Mouse (Mus musculus) hindbrain, embryonic 13.5 days (tissue): ENCODE results near the gene Rundc3a. TPM values are rescaled to one million over a fixed set of nuclear protein-coding genes. Genes with fewer than 3 reads are reported as not detected.
"Not testable (repeated sequence)": the region's sequence is repeated elsewhere in the genome, so short reads cannot be mapped to it uniquely, and the experiment has no call there.

Experiments
- ATAC-seq: fragments of 200-750 bp; cut with Nextera tagmentation; 2 replicates; pipeline ENCODE4 v1.8.0; 2017; ENCODE audit warnings: moderate TSS enrichment; ENCODE audit not compliant: low FRiP score
- H3K27ac ChIP-seq: fragments of 300-500 bp; sonication (generic); 2 replicates; pipeline ENCODE4 v1.5.1; 2015; ENCODE audit warnings: inconsistent platforms, mild to moderate bottlenecking, moderate library complexity
- H3K27me3 ChIP-seq: fragments of 300-500 bp; sonication (generic); 2 replicates; pipeline ENCODE4 v1.6.1; 2015; ENCODE audit warnings: mild to moderate bottlenecking, inconsistent platforms
- H3K36me3 ChIP-seq: fragments of 300-500 bp; sonication (generic); 2 replicates; pipeline ENCODE4 v1.6.1; 2015; ENCODE audit warnings: mild to moderate bottlenecking, inconsistent platforms
- H3K4me1 ChIP-seq: fragments of 300-500 bp; sonication (generic); replicated peaks from 2 replicates; pipeline ENCODE4 v1.6.1; 2015; ENCODE audit warnings: inconsistent platforms
- H3K4me2 ChIP-seq: fragments of 300-500 bp; sonication (generic); 2 replicates; pipeline ENCODE4 v1.6.1; 2015; ENCODE audit warnings: inconsistent platforms, mild to moderate bottlenecking, moderate library complexity
- H3K4me3 ChIP-seq: fragments of 300-500 bp; sonication (generic); 2 replicates; pipeline ENCODE4 v1.5.1; 2015; ENCODE audit warnings: mild to moderate bottlenecking, inconsistent platforms
- H3K9ac ChIP-seq: fragments of 300-500 bp; sonication (generic); 2 replicates; pipeline ENCODE4 v1.6.1; 2015; ENCODE audit warnings: mild to moderate bottlenecking, inconsistent platforms
- H3K9me3 ChIP-seq: fragments of 300-500 bp; sonication (generic); 2 replicates; pipeline ENCODE4 v1.6.1; 2016; ENCODE audit warnings: inconsistent platforms
- WGBS: fragments of 180-500 bp; shearing (Covaris S2); methylation state at CpG from one replicate; pipeline ENCODE4 v1.1.7; 2015; 5-methylcytosine and 5-hydroxymethylcytosine counted together
- polyA plus RNA-seq: library from polyadenylated mRNA; unstranded; fragments of >200 nt; fragmentation: Nextera tagmentation; extraction: Ambion mirVana; gene quantifications from 2 replicates; pipeline ENCODE4 v1.2.1, GENCODE M21; 2015

The Rundc3a gene
- polyA plus RNA-seq, 1 experiment from 2014 or later: 144 TPM

GRCm38 (mm10) chr11:102407834-102408215 is 14.6 kb downstream of the Rundc3a start, which contains the start of gene Slc25a39:
Slc25a39 (minus strand) TSS chr11:102407946.
- peaks cover 34% of the 10 kb centered on the region for H3K4me1 ChIP-seq
- H3K4me3 ChIP-seq: peak within 1 kb of the TSS; percentile 77
- peaks cover 22% of the 10 kb centered on the region for H3K36me3 ChIP-seq
- 1% methylated on average over 19 of the region's 19 CpGs for WGBS
- peak within 1 kb of the TSS; percentile 92 for H3K27ac ChIP-seq
- H3K4me2 ChIP-seq: peak within 1 kb of the TSS; percentile 93
- H3K9me3 ChIP-seq: no peaks in the 10 kb centered on the region
- ATAC-seq: no peak
- no peaks in the 10 kb centered on the region for H3K27me3 ChIP-seq
- H3K9ac ChIP-seq: peak within 1 kb of the TSS; percentile 93

DNA sequence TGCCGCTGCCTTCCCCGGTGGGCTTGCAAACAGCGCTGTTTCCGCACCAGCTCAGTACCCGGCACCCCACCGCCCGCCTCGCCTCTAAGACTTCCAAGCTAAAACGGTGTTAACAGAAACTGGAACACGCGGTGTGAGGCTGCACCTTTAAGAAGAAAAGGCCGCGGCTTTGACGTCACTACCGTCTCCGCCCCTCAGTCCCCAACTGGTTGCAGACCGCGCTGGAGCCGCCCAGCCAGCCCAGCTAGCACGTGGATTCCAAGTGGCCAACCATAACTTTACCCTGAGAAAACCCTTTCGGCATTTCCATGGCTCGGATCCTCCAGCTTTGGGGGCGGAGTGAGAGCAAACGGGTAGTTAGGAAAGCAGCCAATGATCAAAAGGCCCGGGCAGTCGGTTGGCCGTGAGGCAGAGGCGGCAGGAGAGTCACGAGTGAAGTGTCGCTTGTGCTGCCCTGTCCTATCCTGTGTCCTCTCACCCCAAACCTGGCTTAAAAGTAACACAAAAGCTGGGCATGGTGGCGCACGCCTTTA is 15.2 kb downstream of the Rundc3a start:
- Histone ChIP-seq H3K27ac (peak overlapping the region; percentile 92), H3K4me2 (peak overlapping the region; percentile 93), H3K9me3 (no peaks in the 10 kb centered on the region), H3K9ac (no peak overlapping the region; the same call in 1 of the 2 replicates), H3K36me3 (peaks cover 16% of the 10 kb centered on the region), H3K27me3 (no peaks in the 10 kb centered on the region), H3K4me3 (peak overlapping the region; percentile 77), H3K4me1 (peaks cover 34% of the 10 kb centered on the region)
- WGBS: under 1% methylated on average over 32 of the region's 32 CpGs
- peak; percentile 89 for ATAC-seq

DNA sequence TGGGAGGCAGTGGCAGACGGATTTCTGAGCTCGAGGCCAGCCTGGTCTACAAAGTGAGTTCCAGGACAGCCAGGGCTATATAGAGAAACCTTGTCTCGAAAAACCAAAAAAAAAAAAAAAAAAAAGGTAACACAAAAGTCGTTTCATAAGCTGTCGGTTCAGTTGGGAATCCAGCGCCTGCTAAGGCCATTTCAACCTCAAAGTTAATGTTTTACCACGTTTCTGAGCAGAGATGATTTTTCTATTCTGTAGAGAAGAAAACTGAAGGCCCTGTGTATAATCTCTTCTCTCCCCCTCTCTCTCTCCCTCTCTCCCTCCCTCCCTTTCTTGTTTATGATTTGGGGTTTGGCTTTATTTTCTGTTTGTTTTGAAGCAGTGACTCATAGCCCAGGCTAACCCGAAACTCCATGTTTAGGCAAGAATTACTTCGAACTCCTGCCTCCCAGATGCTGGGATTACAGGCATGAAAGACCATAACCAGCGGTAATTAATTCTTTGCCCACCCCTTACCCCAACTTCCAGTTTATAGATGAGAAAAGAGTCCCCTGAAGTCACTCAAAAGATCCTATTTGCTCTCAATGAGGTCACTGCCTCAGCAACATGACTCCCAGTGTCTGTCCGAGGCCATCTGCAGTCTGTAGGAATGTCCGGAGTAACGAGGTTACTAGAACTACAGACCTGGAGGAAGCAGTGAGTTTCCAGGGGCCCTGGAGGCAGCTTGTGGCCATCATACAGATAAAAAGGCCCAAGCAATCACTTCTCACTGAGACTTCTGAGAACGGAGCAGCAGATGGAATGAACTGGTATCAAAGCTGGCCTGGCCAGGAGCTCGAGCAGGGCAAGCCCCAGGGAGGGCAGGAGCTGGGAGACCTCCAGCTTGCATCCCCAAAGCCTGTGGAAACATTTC is 15.9 kb downstream of the Rundc3a start:
- Histone ChIP-seq H3K9me3 (no peaks in the 10 kb centered on the region), H3K9ac (no peak overlapping the region; the same call in 1 of the 2 replicates), H3K4me1 (peaks cover 34% of the 10 kb centered on the region), H3K4me2 (peak overlapping the region; percentile 93), H3K27me3 (no peaks in the 10 kb centered on the region), H3K27ac (peak overlapping the region; percentile 60), H3K4me3 (peak overlapping the region; percentile 77), H3K36me3 (peaks cover 8% of the 10 kb centered on the region)
- ATAC-seq: no peak
- WGBS: 45% methylated on average over 15 of the region's 15 CpGs

DNA sequence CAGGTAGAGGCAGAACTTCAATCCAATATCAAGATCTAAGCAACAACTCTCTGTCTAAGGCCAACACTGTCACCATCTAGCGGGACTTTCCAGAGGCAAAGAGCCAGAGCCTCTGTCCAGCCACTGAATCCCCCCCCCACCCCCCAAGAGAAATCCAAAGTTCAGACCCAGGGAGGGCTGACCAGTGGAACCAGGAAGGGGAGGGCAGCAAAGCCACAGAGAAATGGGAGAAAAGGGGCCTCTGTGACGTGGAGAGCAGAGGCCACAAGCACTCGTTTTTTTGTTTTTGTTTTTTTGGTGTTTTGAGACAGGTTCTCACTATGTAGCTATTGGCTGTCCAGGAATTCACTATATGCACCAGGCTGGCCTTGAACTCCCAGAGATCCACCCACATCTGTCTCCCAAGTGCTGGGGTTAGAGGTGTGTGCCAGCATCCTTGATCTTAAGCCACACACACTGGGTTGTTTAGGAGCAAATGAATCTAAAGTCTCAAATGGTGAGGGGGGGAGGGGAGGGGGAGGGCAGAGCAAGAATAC is 16.7 kb downstream of the Rundc3a start:
- Histone ChIP-seq H3K27me3 (no peaks in the 10 kb centered on the region), H3K27ac (no peak overlapping the region), H3K9me3 (no peaks in the 10 kb centered on the region), H3K9ac (no peak overlapping the region), H3K36me3 (peaks cover 1% of the 10 kb centered on the region), H3K4me2 (no peak overlapping the region), H3K4me3 (no peak overlapping the region), H3K4me1 (peaks cover 28% of the 10 kb centered on the region)
- 95% methylated on average over 3 of the region's 3 CpGs for WGBS
- ATAC-seq: no peak

- not testable (repeated sequence) for H3K4me2 ChIP-seq, H3K4me3 ChIP-seq, ATAC-seq, H3K9me3 ChIP-seq, H3K27me3 ChIP-seq, H3K36me3 ChIP-seq, H3K27ac ChIP-seq, H3K9ac ChIP-seq
- 97% methylated on average over 3 of the region's 3 CpGs for WGBS
- H3K4me1 ChIP-seq: peaks cover 23% of the 10 kb centered on the region
These were observed 17.1 kb downstream of the Rundc3a start for GRCm38 (mm10) chr11:102410345-102410744.

- H3K4me3 ChIP-seq: no peak overlapping the region
- WGBS: 84% methylated on average over 3 of the region's 3 CpGs
These were observed 17.9 kb downstream of the Rundc3a start for GRCm38 (mm10) chr11:102411061-102411460.

DNA sequence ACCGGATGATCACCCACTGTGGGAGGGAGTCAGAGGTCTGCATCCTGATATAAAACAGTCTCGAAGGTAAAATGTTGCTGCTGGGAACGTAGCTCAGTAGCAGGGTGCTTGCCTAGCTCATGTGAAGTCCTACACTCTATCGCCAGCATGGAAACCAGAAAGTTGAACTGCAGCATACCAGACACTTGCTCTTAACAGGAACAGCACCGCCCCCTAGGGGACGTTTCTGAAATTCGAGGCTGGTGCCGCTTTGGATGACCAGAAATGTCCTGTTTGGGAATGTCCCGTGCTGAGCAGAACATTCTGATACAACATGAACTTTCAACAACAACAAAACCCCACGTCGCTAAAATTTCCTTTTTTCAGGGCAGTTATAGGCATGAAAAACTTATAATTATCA is 18.5 kb downstream of the Rundc3a start:
- 9% methylated on average over 11 of the region's 11 CpGs for WGBS

More at GRCm38 (mm10) chr11:102411061-102411460, 17.9 kb downstream of the Rundc3a start:
- Histone ChIP-seq H3K36me3 (no peaks in the 10 kb centered on the region), H3K9me3 (no peaks in the 10 kb centered on the region), H3K4me2 (no peak overlapping the region), H3K27ac (no peak overlapping the region), H3K27me3 (0 out of 2 replicates have a peak, but pooled peaks cover 3% of the 10 kb centered on the region), H3K4me1 (peaks cover 16% of the 10 kb centered on the region), H3K9ac (no peak overlapping the region)
- no peak for ATAC-seq

DNA sequence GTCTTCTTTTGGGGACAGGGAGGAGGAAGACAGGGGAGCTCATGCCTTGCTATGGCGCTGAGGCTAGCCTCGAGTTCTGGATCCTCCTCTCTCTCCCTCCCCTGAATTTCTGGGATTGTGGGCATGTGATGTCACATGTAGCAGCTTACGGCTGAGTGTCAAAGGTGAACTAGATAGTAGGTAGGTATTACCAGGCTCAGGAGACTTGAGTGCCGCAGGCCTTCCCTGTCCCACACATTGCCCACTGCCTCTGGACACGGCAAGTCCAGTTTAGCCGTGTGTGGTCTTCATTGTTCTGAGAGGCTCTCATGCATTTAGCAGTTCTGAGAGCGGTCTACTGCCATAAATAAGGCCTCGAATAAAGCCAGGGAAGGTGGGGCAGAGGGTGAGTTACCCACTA is 19.9 kb downstream of the Rundc3a start:
- ATAC-seq: no peak
- Histone ChIP-seq H3K27me3 (0 out of 2 replicates have a peak, but pooled peaks cover 3% of the 10 kb centered on the region), H3K9ac (no peak overlapping the region), H3K4me1 (peaks cover under 1% of the 10 kb centered on the region), H3K9me3 (no peaks in the 10 kb centered on the region), H3K36me3 (no peaks in the 10 kb centered on the region), H3K4me2 (no peak overlapping the region), H3K4me3 (no peak overlapping the region), H3K27ac (no peak overlapping the region)
- WGBS: 79% methylated on average over 8 of the region's 8 CpGs

More for the DNA sequence above, 18.5 kb downstream of the Rundc3a start:
- ATAC-seq: no peak
- Histone ChIP-seq H3K27me3 (0 out of 2 replicates have a peak, but pooled peaks cover 3% of the 10 kb centered on the region), H3K27ac (no peak overlapping the region), H3K4me1 (peaks cover 9% of the 10 kb centered on the region), H3K9me3 (no peaks in the 10 kb centered on the region), H3K4me2 (no peak overlapping the region), H3K36me3 (no peaks in the 10 kb centered on the region), H3K9ac (no peak overlapping the region), H3K4me3 (no peak overlapping the region)

- H3K4me2 ChIP-seq: no peak overlapping the region
- H3K36me3 ChIP-seq: no peaks in the 10 kb centered on the region
- H3K27ac ChIP-seq: no peak overlapping the region
- ATAC-seq: no peak
- no peaks in the 10 kb centered on the region for H3K4me1 ChIP-seq
- 78% methylated on average over 10 of the region's 10 CpGs for WGBS
- no peak overlapping the region for H3K4me3 ChIP-seq
- no peak overlapping the region for H3K9ac ChIP-seq
- H3K9me3 ChIP-seq: no peaks in the 10 kb centered on the region
- H3K27me3 ChIP-seq: 0 out of 2 replicates have a peak, but pooled peaks cover 3% of the 10 kb centered on the region
These were observed 22.0 kb downstream of the Rundc3a start for GRCm38 (mm10) chr11:102415034-102415802.

- WGBS: 85% methylated on average over 1 of the region's 1 CpGs
- Histone ChIP-seq H3K27ac (no peak overlapping the region), H3K36me3 (no peaks in the 10 kb centered on the region), H3K4me2 (no peak overlapping the region), H3K27me3 (0 out of 2 replicates have a peak, but pooled peaks cover 7% of the 10 kb centered on the region), H3K4me3 (no peak overlapping the region), H3K9me3 (no peaks in the 10 kb centered on the region), H3K4me1 (no peaks in the 10 kb centered on the region), H3K9ac (no peak overlapping the region)
- no peak for ATAC-seq
These were observed 24.0 kb downstream of the Rundc3a start for GRCm38 (mm10) chr11:102417160-102417559.

- Histone ChIP-seq H3K9me3 (no peaks in the 10 kb centered on the region), H3K9ac (no peak overlapping the region), H3K27me3 (0 out of 2 replicates have a peak, but pooled peaks cover 7% of the 10 kb centered on the region), H3K4me2 (no peak overlapping the region), H3K4me1 (no peaks in the 10 kb centered on the region), H3K4me3 (no peak overlapping the region), H3K27ac (no peak overlapping the region), H3K36me3 (no peaks in the 10 kb centered on the region)
- no peak for ATAC-seq
These were observed 25.7 kb downstream of the Rundc3a start for GRCm38 (mm10) chr11:102418887-102419286.

DNA sequence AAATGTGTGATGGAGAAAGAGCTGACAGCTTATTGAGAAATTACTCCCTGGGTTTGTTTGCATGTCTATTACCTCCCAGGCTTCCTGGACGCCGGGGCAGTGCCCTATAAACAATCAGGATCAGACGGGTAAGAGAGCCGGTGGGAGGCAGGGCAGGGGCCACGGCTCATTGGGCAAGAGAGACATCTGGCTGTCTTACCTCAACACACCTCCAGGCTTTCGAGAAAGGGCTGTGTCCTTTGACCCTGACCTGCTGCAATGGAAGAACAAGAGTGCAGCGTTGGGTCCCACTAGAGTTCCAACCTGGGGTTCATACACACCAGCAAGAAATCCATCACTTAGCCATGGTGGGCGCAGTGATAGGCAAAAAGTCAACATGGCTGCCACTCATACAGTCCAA is 28.4 kb downstream of the Rundc3a start:
- no peaks in the 10 kb centered on the region for H3K9me3 ChIP-seq
- H3K27ac ChIP-seq: no peak overlapping the region
- 56% methylated on average over 8 of the region's 8 CpGs for WGBS
- no peak overlapping the region for H3K4me2 ChIP-seq
- ATAC-seq: no peak
- H3K36me3 ChIP-seq: no peaks in the 10 kb centered on the region
- H3K9ac ChIP-seq: no peak overlapping the region
- no peak overlapping the region for H3K4me3 ChIP-seq
- 0 out of 2 replicates have a peak, but pooled peaks cover 3% of the 10 kb centered on the region for H3K27me3 ChIP-seq
- no peaks in the 10 kb centered on the region for H3K4me1 ChIP-seq
